Mouse (Mus musculus) CH12.LX (cell line): ENCODE measurements around the gene Glipr1l2.

ENCODE experiments used
- CTCF ChIP-seq, 2 experiments: IDR thresholded peaks in 1 of 2; conservative IDR thresholded peaks in 1 of 2; 2 replicates each; pipeline ENCODE4 v1.5.1; 2011 to 2012; ENCODE audit warnings: low read depth in 2 of 2, low read length in 2 of 2, improper control_type of control experiment in 1 of 2, inconsistent platforms in 1 of 2, mild to moderate bottlenecking in 1 of 2, moderate library complexity in 1 of 2
- RAD21 ChIP-seq: IDR thresholded peaks from 2 replicates; pipeline ENCODE4 v1.6.1; 2011; ENCODE audit warnings: low read depth, mild to moderate bottlenecking, low read length, improper control_type of control experiment, moderate library complexity

DNA sequence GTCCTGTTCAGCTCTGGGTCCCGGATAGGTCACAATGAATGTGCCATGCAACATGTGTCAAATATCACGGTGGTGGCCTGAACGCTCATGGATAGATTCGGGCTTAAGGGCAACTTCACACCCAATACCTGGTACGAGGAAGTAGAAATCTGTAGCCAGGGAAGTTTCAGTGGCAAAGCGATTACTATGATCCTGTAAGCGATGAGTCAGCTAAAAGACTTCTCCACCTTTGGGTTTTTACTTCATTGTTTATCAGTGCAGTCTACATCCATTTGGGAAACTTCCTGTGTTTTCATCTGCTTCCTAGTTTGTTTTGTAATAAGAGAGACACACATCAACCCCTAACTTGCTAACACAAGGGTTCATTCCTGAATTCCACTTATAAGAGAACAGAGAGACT lies 27.2 kb downstream of the Glipr1l2 start:
- no peak for TF ChIP-seq CTCF (conservative IDR thresholded peaks at IDR 0.05 in 1 of 2, IDR thresholded peaks at IDR 0.05 in 1 of 2; ENCODE audit: low read depth in 2 of 2, low read length in 2 of 2)
- TF ChIP-seq RAD21 = no peak
